Mouse (Mus musculus): Measurements from ENCODE around the gene Olfr397.

DNA sequence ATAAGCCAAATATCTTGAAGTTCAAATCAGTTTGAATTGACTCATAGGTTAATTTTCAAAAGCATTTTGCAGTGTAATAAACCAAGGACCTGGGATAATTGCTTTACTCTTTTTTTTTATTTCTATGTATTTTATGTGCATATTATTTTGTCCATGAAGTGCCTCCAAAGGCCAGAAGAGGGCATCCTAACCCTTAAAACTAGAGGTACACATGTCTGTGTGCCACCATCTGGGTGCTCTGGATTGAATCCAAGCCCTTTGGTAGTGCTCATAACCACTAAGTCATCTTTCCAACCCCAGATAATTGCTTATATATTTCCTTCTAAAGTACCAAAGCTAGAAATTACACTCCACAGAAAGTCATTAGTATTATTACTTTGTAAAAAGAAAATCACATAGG, 32.5 kb downstream of the Olfr397 start:
- TF ChIP-seq GATA1 (IDR thresholded peaks at IDR 0.05; ENCODE audit: borderline replicate concordance, low read length) (no peak), FLI1 (IDR thresholded peaks at IDR 0.05; ENCODE audit: low read length) (no peak)

Measured in megakaryocyte, embryonic 14.5 days (primary cell).